Mouse (Mus musculus) heart, postnatal 25 days (tissue): ENCODE results near the gene Smc5. TPM values are rescaled to one million over a fixed set of nuclear protein-coding genes. Genes with fewer than 3 reads are reported as not detected.

Experiments
- DNase-seq: peaks from one replicate; pipeline ENCODE4 v3.0.0; 2022; ENCODE audit warnings: low spot score
- intact Hi-C: fragments of 180-260 bp; cut with DNase I; formaldehyde crosslinking; loops from one replicate; pipeline ENCODE4 v1.15.1; 2025
- total RNA-seq, 2 experiments: library from RNA; stranded (reverse); gene quantifications; 2 replicates each; pipeline ENCODE4 v1.2.3; 2021

The Smc5 gene
- 10 to 100 TPM; 21.0 to 22.2 TPM for total RNA-seq

- peak; percentile 83 for DNase-seq
- intact Hi-C loops, result no loop called here
Measured at GRCm38 (mm10) chr19:23273355-23274053, at the start of gene Smc5. Smc5 (minus strand) TSS chr19:23273897.

DNA sequence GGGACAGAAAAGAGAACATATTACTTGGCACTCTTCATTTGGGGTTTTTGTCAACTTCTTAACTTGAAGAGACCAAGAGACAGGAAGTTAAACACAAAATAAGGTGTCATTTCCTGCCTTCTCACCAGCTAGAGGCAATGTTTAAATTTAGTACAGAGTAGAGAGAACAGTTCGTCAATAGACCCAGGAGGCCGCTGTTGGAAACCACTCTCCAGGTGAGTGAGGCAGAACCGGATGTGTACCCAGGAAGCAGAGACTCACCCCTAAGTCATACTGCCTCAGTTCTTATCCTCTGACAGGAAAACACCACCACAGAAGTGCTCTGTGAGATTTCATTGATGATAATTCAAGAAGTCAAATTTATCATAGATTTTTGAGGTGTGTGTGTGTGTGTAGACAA is 49.4 kb upstream of the Smc5 start:
- DNase-seq, result no peak
- intact Hi-C loops, result no loop called here

GRCm38 (mm10) chr19:23317989-23318358 is 44.3 kb upstream of the Smc5 start:
- no peak for DNase-seq
- intact Hi-C loops, result no loop called here

GRCm38 (mm10) chr19:23317295-23317988 is 43.7 kb upstream of the Smc5 start:
- no peak for DNase-seq

DNA sequence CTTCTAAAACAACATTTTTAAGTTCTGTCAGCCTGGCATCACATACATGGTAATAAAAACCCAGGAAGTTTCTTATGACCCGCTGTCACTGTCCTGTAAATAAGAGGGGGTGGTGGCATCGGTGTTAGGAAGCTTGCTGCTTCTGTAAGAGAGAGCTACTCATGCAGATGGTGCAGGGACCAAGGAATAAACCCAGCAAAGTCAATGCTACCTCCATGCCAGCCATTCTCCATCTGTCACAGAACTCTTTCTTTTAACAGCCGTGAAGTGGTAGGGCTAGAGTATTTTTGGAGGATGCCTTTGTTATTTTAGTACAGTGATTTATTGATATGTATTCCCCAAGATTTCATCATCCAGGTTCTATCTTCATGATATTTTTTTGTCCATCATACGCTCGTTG is 43.2 kb upstream of the Smc5 start:
- DNase-seq, result no peak
- intact Hi-C loops, result no loop called here

More at GRCm38 (mm10) chr19:23317295-23317988, 43.7 kb upstream of the Smc5 start:
- intact Hi-C loops, result no loop called here

GRCm38 (mm10) chr19:23309979-23310378 is 36.3 kb upstream of the Smc5 start:
- intact Hi-C loops, result no loop called here
- no peak for DNase-seq

DNA sequence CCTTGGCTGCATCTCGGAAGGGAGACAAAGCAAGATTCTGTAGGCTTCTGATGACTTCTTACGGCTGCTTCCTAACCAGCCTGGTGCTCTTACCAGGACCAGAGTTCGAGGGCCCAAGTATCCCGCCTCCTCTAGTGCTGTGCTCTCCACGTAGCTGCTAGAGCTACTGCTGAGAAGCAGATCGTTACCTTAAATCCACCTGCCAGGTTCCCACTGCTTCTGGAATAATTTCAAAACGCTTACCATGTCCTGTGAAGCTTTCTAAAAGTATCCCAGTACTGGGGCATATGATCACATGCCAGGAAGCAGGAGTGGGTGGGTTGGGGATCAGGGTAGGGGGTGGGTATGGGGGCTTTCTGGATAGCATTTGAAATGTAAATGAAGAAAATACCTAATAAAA is 33.0 kb upstream of the Smc5 start:
- intact Hi-C loops, result no loop called here
- DNase-seq, result no peak

DNA sequence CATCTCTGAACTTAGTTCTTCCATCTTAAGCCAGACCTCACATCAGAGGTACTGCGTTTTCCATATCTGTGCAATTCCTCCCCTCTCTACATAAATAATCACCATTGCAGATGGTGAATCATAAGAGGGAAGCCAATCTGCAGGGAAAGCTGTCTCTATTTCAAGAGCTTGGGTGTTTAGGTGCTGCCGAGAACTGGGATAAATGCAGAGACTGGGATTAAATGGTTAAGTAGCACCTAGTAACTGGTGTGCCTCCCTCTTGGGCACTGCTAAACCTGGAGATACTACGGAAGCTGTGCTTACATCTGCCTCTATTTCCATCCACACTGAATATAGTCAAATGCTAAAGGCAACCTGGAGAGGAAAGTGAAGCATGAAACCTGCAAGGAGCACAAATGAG is 26.3 kb upstream of the Smc5 start:
- DNase-seq, result no peak
- intact Hi-C loops, result no loop called here

DNA sequence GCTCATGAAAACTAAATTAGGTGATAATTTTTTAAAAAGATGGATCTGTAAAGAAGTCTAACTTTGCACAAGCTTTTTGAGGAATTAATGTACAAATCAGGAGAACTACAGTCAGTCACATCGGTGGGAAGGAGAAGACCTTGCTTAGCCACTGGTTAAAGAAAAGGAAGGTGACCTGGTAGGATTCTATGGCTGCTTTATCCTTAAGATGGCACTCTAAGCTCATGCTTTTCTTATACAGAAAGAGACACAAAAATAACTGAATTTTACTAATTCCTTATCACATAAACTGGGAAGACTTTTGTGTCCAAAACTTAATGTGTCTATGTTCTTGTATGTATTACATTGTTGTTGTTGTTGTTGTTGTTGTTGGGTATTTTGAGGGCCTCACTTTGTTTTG is 25.2 kb upstream of the Smc5 start:
- DNase-seq, result no peak
- intact Hi-C loops, result no loop called here

DNA sequence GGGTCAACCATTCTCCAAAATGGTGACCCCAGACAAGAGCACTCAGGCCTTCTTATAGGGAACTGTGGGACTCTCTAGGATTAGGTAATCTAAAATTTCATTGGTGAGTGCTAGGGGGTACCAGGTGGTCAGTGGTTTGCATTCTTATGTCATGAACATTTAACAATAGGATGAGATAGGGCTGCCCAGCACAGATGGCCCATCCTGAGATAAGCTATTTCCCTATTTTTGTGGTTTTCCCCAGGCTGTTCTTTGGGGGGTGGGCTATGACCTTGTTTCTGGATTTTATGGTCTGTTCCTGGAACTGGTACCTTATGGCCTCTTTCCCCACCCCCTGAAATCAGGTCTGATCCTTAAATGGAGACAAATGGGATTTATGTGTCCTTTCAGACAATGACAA is 23.5 kb upstream of the Smc5 start:
- intact Hi-C loops, result no loop called here
- no peak for DNase-seq

DNA sequence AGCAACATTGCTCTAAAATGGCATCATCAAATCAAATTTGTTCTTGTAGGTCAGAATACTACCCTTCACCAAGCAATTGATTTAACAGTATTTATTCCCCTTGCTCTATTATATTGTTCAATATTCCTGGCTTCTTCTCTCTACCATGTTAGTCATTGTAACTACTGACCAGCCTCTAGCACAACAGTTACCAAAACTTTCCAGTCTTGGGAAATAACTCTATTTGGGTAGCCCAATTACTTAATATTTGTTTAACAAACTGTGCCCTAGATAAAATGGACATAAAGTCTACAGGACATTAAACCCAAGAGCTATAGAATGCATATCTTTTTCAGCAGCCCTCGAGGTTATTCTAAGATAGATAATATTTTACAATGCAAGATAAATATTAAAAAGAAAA is 15.6 kb upstream of the Smc5 start:
- intact Hi-C loops, result no loop called here
- DNase-seq, result no peak

DNA sequence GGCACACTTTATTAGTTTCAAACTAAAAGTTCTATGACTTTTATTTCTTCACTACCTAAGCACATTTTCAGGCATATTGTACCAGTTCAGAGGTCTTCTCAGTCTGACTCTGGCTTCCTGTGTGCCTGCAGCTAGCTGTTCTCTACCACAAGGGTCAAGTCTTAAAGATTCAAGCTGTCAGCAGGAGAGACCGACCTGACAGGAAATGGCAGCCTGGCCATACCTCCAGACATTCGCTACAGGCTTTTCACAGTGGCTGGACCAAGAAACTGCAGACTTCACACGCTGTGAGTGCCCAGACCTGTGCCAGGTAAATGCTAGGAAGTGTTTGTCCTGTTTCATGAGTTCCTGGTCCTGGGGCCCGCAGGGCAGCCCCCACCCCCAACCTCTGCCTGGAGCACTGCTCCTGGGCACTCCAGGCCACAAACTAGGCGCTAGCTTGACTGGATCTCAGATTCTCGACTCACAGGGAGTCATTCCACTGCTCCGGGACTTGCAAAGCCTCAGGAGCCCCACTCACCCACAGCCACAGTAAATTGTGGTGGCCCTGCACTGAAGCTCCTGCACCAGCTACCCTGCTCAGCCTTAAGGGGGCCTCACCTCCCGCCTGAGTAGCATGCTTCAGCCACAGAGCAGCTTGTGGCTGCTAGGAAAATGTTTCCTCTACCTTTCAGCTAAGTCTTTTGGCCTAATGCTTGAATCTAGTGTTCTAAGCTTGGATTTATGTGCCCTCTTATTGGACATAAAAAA is 8.4 kb upstream of the Smc5 start:
- intact Hi-C loops, result no loop called here
- DNase-seq, result no peak

- no peak for DNase-seq
- intact Hi-C loops, result no loop called here
Measured at GRCm38 (mm10) chr19:23274054-23274724, 492 bp upstream of the Smc5 start.

GRCm38 (mm10) chr19:23256771-23257170 is 16.9 kb downstream of the Smc5 start:
- no peak for DNase-seq
- intact Hi-C loops, result no loop called here

DNA sequence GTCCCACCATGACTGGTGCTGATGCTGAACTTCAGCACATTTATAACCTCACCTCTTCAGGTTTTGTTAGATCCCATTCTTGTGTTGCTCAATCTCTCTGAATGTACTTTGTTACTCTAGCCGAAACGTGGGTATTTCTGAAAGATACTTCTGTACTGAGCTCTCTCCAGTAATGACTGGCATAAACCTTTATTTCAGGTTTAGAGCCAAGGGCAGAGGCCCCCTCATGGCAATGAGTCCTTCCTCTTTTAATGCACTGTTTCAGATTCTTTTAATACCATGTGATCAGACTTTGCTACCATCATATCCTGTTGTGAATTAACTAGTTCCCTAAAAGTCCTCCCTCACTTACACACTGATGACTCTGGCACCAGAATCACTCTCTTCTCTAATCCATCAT is 27.2 kb downstream of the Smc5 start:
- intact Hi-C loops, result no loop called here

GRCm38 (mm10) chr19:23225065-23225464 is 48.6 kb downstream of the Smc5 start:
- no peak for DNase-seq
- intact Hi-C loops, result loop anchor here (2.0 kb wide), 1 partner anchor 310 kb away; no protein-coding TSS in a partner anchor

More for the DNA sequence above, 27.2 kb downstream of the Smc5 start:
- DNase-seq, result no peak

GRCm38 (mm10) chr19:23214326-23214725 is 59.4 kb downstream of the Smc5 start:
- intact Hi-C loops, result loop anchor here (5.0 kb wide), 1 partner anchor 202 kb away; no protein-coding TSS in a partner anchor
- no peak for DNase-seq

DNA sequence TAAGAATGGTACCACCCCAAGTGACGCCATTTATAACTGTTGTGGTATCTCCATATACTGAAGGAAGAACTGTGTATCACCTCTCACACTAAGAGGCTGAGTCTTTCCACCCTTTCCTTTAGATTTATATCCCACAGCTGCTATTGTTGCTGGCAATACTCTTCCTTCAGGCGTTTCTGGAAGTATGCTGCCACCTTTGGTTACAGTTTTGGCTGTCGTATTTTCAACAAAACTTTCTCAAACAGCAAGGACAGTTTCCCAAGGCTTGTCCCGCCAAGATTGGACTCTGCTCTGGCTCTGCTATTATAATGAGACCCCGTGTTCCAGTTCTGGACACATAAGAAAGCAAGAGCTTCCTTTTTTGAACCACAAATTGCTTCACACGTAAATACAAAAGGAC is 62.4 kb downstream of the Smc5 start:
- intact Hi-C loops, result loop anchor here (5.0 kb wide), 1 partner anchor 199 kb away; no protein-coding TSS in a partner anchor
- no peak for DNase-seq

- DNase-seq, result no peak
- intact Hi-C loops, result no loop called here
Measured at GRCm38 (mm10) chr19:23203505-23204053, 70.1 kb downstream of the Smc5 start.

GRCm38 (mm10) chr19:23202106-23202505 is 71.6 kb downstream of the Smc5 start:
- DNase-seq, result no peak
- intact Hi-C loops, result no loop called here
